Mouse (Mus musculus) kidney, postnatal 0 days (tissue): ENCODE data around the gene Orc5. TPM values are rescaled to one million over a fixed set of nuclear protein-coding genes. Genes with fewer than 3 reads are reported as not detected.
A peak's percentile ranks its signal among the peaks of the same experiment; 100 is the strongest.

ENCODE experiments used
- ATAC-seq: fragments of 200-750 bp; cut with Nextera tagmentation; replicated peaks from 2 replicates; pipeline ENCODE4 v1.8.0; 2017; ENCODE audit warnings: low read depth, moderate number of reproducible peaks, moderate TSS enrichment, moderate library complexity; ENCODE audit not compliant: low FRiP score
- DNase-seq: peaks from one replicate; pipeline ENCODE4 v3.0.0-alpha.2; 2016; ENCODE audit warnings: low spot score
- H3K27ac ChIP-seq: fragments of 300-500 bp; sonication (generic); 2 replicates; pipeline ENCODE4 v1.5.1; 2014; ENCODE audit warnings: mild to moderate bottlenecking
- H3K27me3 ChIP-seq: fragments of 300-500 bp; sonication (generic); 2 replicates; pipeline ENCODE4 v1.6.1; 2014; ENCODE audit warnings: low read length, mixed read lengths; ENCODE audit not compliant: insufficient read depth
- H3K36me3 ChIP-seq: fragments of 300-500 bp; sonication (generic); 2 replicates; pipeline ENCODE4 v1.6.1; 2014; ENCODE audit warnings: low read length, mixed read lengths; ENCODE audit not compliant: insufficient read depth
- H3K4me1 ChIP-seq: fragments of 300-500 bp; sonication (generic); replicated peaks from 2 replicates; pipeline ENCODE4 v1.6.1; 2014; ENCODE audit warnings: antibody characterized with exemption, low read length, mixed read lengths; ENCODE audit not compliant: insufficient read depth
- H3K4me2 ChIP-seq: fragments of 300-500 bp; sonication (generic); 2 replicates; pipeline ENCODE4 v1.6.1; 2014; ENCODE audit warnings: mild to moderate bottlenecking, low read length, moderate library complexity, mixed read lengths
- H3K4me3 ChIP-seq: fragments of 300-500 bp; sonication (generic); replicated peaks from 2 replicates; pipeline ENCODE4 v1.5.1; 2014; ENCODE audit warnings: low read depth, low read length
- H3K9ac ChIP-seq: fragments of 300-500 bp; sonication (generic); 2 replicates; pipeline ENCODE4 v1.6.1; 2014; ENCODE audit warnings: low read depth, low read length
- H3K9me3 ChIP-seq: fragments of 300-500 bp; sonication (generic); replicated peaks from 2 replicates; pipeline ENCODE4 v1.6.1; 2016; ENCODE audit warnings: low read length, inconsistent platforms, mixed read lengths
- CTCF ChIP-seq: IDR thresholded peaks from 2 replicates; pipeline ENCODE4 v1.5.1; 2016; ENCODE audit warnings: antibody characterized with exemption, low read depth, mild to moderate bottlenecking, moderate library complexity
- WGBS: fragments of 180-500 bp; shearing (Covaris S2); extraction: QIAGEN DNeasy Blood & Tissue Kit; methylation state at CpG from one replicate; pipeline ENCODE4 v1.1.7; 2014; 5-methylcytosine and 5-hydroxymethylcytosine counted together
- polyA plus RNA-seq: library from polyadenylated mRNA; unstranded; fragments of >200 nt; fragmentation: Nextera tagmentation; extraction: Ambion mirVana; gene quantifications from 2 replicates; pipeline ENCODE4 v1.2.1, GENCODE M21; 2015

Gene Orc5
- polyA plus RNA-seq, 1 experiment from 2014 or later = 37.6 TPM

DNA sequence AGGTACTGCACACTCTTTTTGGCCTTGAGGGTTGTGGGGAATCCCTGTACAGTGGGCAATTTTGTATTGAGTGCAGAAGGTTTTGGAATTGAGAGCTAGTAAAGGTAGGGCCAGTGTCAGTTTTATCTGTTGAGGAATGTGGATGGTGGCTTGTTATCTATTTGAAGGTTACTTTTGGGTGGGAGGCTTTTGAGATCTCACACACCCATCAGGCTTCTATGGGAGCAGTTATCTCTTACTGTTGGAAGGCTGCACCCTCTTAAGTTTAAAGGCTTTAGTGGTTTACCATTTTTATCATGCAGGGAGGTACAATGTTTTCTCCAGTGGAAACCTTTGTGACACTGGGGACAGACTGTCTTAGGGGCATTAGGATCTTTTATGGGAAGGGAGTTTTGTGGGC is 4.9 kb downstream of the Orc5 start:
- DNase-seq = no peak
- Histone ChIP-seq H3K4me2 (no peak overlapping the region), H3K27ac (no peak overlapping the region), H3K9ac (no peak overlapping the region), H3K4me1 (peaks cover 8% of the 10 kb centered on the region; the same call in 1 of the 2 replicates), H3K36me3 (peaks cover 15% of the 10 kb centered on the region; the same call in 1 of the 2 replicates), H3K9me3 (no peaks in the 10 kb centered on the region), H3K27me3 (no peaks in the 10 kb centered on the region), H3K4me3 (no peak overlapping the region)
- ATAC-seq = no peak
- no peak for TF ChIP-seq CTCF

DNA sequence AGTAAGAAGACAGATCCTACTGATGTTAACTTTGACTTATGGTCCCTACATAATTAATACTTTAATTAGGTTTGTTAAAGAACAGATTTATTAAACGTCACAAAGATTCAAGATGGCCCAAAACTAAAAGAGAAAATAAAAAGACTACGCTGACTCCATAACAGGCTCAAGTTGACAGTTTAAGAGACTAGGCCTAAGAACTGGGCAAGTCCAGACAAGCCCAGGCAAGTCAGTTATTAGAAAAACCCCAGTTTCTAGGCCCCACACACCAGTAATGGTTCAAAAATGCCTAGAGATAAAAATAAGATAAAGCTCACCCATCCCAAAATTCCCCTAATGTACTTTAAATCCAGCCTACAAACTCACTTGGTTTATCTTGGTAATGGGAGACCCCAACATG is 7.6 kb downstream of the Orc5 start:
- Histone ChIP-seq H3K4me1 (no peaks in the 10 kb centered on the region), H3K9ac (no peak overlapping the region), H3K4me3 (no peak overlapping the region), H3K27me3 (no peaks in the 10 kb centered on the region), H3K9me3 (no peaks in the 10 kb centered on the region), H3K36me3 (peaks cover 15% of the 10 kb centered on the region; the same call in 1 of the 2 replicates), H3K27ac (no peak overlapping the region), H3K4me2 (no peak overlapping the region)
- TF ChIP-seq CTCF = no peak
- ATAC-seq = no peak
- DNase-seq = no peak
- WGBS = 91% methylated on average over 2 of the region's 2 CpGs

DNA sequence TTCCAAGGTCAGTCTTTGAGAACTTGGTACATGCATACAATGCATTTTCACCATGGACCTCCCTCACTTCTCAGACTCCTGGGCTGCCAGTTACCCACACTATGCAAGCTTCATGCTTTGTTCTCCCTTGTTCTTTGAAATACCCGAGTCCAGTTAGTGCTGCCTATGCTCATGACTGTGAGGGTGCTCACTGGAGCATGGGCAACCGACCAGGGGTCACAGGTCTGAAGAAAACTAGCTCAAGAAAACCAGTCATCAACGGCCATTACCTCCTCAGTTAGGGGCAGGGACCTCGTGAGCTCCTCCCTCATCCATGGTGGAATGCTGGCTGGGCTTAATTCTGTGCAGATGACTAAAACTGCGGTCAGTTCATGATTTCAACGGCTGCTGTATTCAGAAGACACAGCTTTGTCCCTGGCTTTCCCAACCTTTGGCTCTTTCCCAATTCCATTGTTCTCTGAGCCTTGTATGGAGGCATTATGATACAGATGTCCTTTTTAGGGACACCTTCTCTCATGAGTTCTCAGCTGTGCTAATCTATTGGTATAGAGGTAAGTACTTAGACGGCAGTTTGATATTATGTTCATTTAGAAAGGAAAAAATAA is 11.1 kb downstream of the Orc5 start:
- Histone ChIP-seq H3K9me3 (no peaks in the 10 kb centered on the region), H3K4me2 (no peak overlapping the region), H3K4me1 (no peaks in the 10 kb centered on the region), H3K36me3 (peaks cover 5% of the 10 kb centered on the region; the same call in 1 of the 2 replicates), H3K27ac (no peak overlapping the region), H3K9ac (no peak overlapping the region), H3K4me3 (no peak overlapping the region), H3K27me3 (no peaks in the 10 kb centered on the region)
- ATAC-seq (peak; percentile 80), DNase-seq (peak; percentile 3)
- 81% methylated on average over 7 of the region's 7 CpGs for WGBS
- no peak for TF ChIP-seq CTCF

DNA sequence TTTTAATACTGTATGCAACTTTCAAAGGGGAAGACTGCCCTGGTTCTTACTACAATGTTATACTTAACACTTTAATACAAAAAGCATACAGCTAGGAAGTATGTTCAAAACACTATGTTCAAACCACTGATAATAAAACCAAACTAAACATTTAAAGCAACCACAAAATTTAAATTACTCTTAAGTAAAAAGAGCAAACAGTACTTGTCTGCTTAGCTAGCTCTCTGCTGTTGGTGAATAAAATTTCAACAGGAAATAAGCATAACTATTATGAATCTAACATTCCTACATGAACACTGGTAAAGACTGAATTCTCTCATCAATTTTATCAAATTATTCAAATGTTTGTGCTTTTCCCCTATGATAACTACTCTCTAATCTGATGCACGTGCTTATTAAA is 13.5 kb downstream of the Orc5 start:
- Histone ChIP-seq H3K4me3 (no peak overlapping the region), H3K36me3 (peaks cover 5% of the 10 kb centered on the region; the same call in 1 of the 2 replicates), H3K27ac (no peak overlapping the region), H3K9me3 (no peaks in the 10 kb centered on the region), H3K4me1 (no peaks in the 10 kb centered on the region), H3K9ac (no peak overlapping the region), H3K4me2 (no peak overlapping the region), H3K27me3 (no peaks in the 10 kb centered on the region)
- DNase-seq (no peak), ATAC-seq (no peak)
- WGBS = 89% methylated on average over 1 of the region's 1 CpGs
- no peak for TF ChIP-seq CTCF

DNA sequence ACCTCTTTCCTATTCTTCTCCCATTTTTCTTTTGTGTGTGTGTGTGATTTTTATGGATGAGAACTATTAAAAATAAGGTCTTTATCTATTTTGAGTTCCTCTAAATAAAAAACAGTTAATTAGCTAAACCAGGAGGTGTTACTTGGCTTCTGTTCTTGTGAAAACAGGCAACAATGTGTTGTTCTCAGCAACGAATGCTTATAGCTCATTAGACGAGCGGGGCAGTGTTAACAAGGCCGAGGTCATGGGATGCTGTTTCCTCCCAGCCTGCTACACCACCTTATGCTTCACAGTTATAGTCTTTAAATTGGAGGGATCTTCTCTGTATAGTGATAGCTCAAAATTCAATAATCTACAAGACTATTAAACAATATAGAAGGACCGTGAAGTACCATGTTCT is 17.7 kb downstream of the Orc5 start:
- no peaks in the 10 kb centered on the region for H3K27me3 ChIP-seq
- H3K4me3 ChIP-seq = no peak overlapping the region
- no peaks in the 10 kb centered on the region for H3K9me3 ChIP-seq
- H3K27ac ChIP-seq = no peak overlapping the region
- H3K4me2 ChIP-seq = no peak overlapping the region
- ATAC-seq (no peak), DNase-seq (no peak)
- H3K36me3 ChIP-seq = peaks cover 15% of the 10 kb centered on the region
- no peaks in the 10 kb centered on the region for H3K4me1 ChIP-seq
- 85% methylated on average over 5 of the region's 5 CpGs for WGBS
- no peak for TF ChIP-seq CTCF
- H3K9ac ChIP-seq = no peak overlapping the region

DNA sequence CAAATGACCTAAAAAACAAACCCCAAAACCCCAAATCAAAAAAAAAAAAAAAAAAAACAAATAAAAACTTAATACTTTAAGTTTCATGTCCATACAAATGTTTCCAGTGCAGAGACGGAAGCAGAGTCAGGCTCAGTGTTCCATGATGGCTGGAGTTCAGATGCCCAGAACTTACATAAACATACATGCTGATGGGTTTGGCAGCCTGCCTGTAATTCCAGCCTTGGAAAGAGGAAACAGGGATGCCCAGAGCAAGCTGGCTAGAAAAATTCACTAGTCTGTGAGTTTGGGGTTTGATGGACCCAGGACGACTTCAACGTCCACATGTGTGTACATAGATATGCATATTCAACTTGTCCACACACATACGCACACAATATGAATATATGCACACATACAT is 27.6 kb downstream of the Orc5 start:
- no peak for ATAC-seq
- peaks cover 16% of the 10 kb centered on the region; the same call in 1 of the 2 replicates for H3K36me3 ChIP-seq
- H3K4me2 ChIP-seq = no peak overlapping the region
- 89% methylated on average over 4 of the region's 4 CpGs for WGBS
- no peaks in the 10 kb centered on the region for H3K9me3 ChIP-seq
- no peaks in the 10 kb centered on the region for H3K4me1 ChIP-seq
- no peak overlapping the region for H3K27ac ChIP-seq
- H3K27me3 ChIP-seq = no peaks in the 10 kb centered on the region
- TF ChIP-seq CTCF = no peak
- H3K9ac ChIP-seq = no peak overlapping the region
- no peak overlapping the region for H3K4me3 ChIP-seq
- DNase-seq = no peak

DNA sequence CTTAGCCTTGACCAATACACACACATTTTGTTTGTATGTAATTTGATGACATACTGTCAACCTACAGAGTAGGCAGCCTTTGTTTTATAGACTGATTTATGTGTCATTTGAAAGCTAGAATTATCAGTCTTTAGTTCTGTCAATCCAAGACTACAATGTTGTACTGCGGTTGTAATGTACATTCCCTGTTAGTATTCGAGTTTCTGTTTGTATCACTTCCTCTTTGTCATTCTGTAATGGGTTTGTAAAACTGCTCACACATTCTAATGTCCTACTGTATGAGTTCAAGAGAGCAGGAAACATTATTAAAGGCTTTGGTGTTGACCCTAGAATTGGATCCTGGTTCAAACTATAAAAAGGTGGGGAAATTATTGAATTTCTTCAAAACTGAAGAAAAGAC is 30.5 kb downstream of the Orc5 start:
- no peak for TF ChIP-seq CTCF
- Histone ChIP-seq H3K4me1 (no peaks in the 10 kb centered on the region), H3K27ac (no peak overlapping the region), H3K9me3 (no peaks in the 10 kb centered on the region), H3K4me2 (no peak overlapping the region), H3K27me3 (no peaks in the 10 kb centered on the region), H3K4me3 (no peak overlapping the region), H3K36me3 (peaks cover 13% of the 10 kb centered on the region; the same call in 1 of the 2 replicates), H3K9ac (no peak overlapping the region)
- ATAC-seq = no peak
- 91% methylated on average over 2 of the region's 2 CpGs for WGBS
- no peak for DNase-seq
